Mouse (Mus musculus): Measurements from ENCODE around the gene Galnt10. TPM values are rescaled to one million over a fixed set of nuclear protein-coding genes. Genes with fewer than 3 reads are reported as not detected.
A peak's percentile ranks its signal among the peaks of the same experiment; 100 is the strongest.

The Galnt10 gene
- total RNA-seq (2021) = 39.8 and 46.4 TPM in 2 replicates
- long read RNA-seq, experiment 1, full-length matches to known transcripts = 37 of 55 reads
- long read RNA-seq, experiment 1, partial matches to known transcripts = 2 of 55 reads
- long read RNA-seq, experiment 1, other reads (novel, unspliced or antisense) = 16 of 55 reads
- long read RNA-seq, experiment 2, full-length matches to known transcripts = 19 of 38 reads
- long read RNA-seq, experiment 2, partial matches to known transcripts = 11 of 38 reads
- long read RNA-seq, experiment 2, other reads (novel, unspliced or antisense) = 8 of 38 reads

- DNase-seq = peak; percentile 92
These were observed at the start of gene Galnt10 for GRCm38 (mm10) chr11:57645018-57645559. Gene Galnt10 (plus strand): TSS chr11:57645442.

- no peak for DNase-seq
These were observed 49.3 kb upstream of the Galnt10 start for GRCm38 (mm10) chr11:57595899-57596298.

GRCm38 (mm10) chr11:57598161-57598560 lies 47.1 kb upstream of the Galnt10 start:
- DNase-seq = peak; percentile 24

GRCm38 (mm10) chr11:57599304-57599703 lies 45.9 kb upstream of the Galnt10 start:
- DNase-seq = no peak

- DNase-seq = no peak
These were observed 45.1 kb upstream of the Galnt10 start for GRCm38 (mm10) chr11:57600113-57600512.

- DNase-seq = peak; percentile 38
These were observed 44.6 kb upstream of the Galnt10 start for GRCm38 (mm10) chr11:57600621-57601121.

- DNase-seq = no peak
These were observed 43.3 kb upstream of the Galnt10 start for GRCm38 (mm10) chr11:57601806-57602455.

GRCm38 (mm10) chr11:57605086-57605485 lies 40.2 kb upstream of the Galnt10 start:
- DNase-seq = no peak

GRCm38 (mm10) chr11:57605660-57606059 lies 39.6 kb upstream of the Galnt10 start:
- no peak for DNase-seq

- DNase-seq = no peak
These were observed 30.7 kb upstream of the Galnt10 start for GRCm38 (mm10) chr11:57614502-57614901.

GRCm38 (mm10) chr11:57615286-57615685 lies 30.0 kb upstream of the Galnt10 start:
- DNase-seq = no peak

GRCm38 (mm10) chr11:57615871-57616270 lies 29.4 kb upstream of the Galnt10 start:
- DNase-seq = no peak

- peak; percentile 66 for DNase-seq
These were observed 27.5 kb upstream of the Galnt10 start for GRCm38 (mm10) chr11:57617526-57618264.

GRCm38 (mm10) chr11:57621472-57621871 lies 23.8 kb upstream of the Galnt10 start:
- DNase-seq = no peak

GRCm38 (mm10) chr11:57621876-57622275 lies 23.4 kb upstream of the Galnt10 start:
- peak; percentile 72 for DNase-seq

- no peak for DNase-seq
These were observed 20.8 kb upstream of the Galnt10 start for GRCm38 (mm10) chr11:57624490-57624893.

GRCm38 (mm10) chr11:57625465-57625864 lies 19.8 kb upstream of the Galnt10 start:
- no peak for DNase-seq

GRCm38 (mm10) chr11:57627086-57627735 lies 18.0 kb upstream of the Galnt10 start:
- DNase-seq = peak; percentile 84

- peak; percentile 51 for DNase-seq
These were observed 13.3 kb upstream of the Galnt10 start for GRCm38 (mm10) chr11:57631805-57632485.

GRCm38 (mm10) chr11:57633006-57633405 lies 12.2 kb upstream of the Galnt10 start:
- no peak for DNase-seq

GRCm38 (mm10) chr11:57633975-57634585 lies 11.2 kb upstream of the Galnt10 start:
- DNase-seq = peak; percentile 82

Measured in adrenal gland, postnatal 14 days (tissue).